Mouse (Mus musculus) kidney, adult 2 months (tissue): ENCODE measurements around the gene Mark4. TPM values are rescaled to one million over a fixed set of nuclear protein-coding genes. Genes with fewer than 3 reads are reported as not detected.
A peak's percentile ranks its signal among the peaks of the same experiment; 100 is the strongest.

Experiments
- DNase-seq: peaks from one replicate; pipeline ENCODE4 v3.0.0; 2021
- H3K27ac ChIP-seq: fragments of 200-500 bp; 2 replicates; pipeline ENCODE4 v1.5.1; 2012; ENCODE audit warnings: low read depth, low read length, control low read depth, inconsistent platforms; ENCODE audit not compliant: insufficient read depth
- H3K27me3 ChIP-seq: fragments of 200-500 bp; replicated peaks from 2 replicates; pipeline ENCODE4 v1.6.1; 2012; ENCODE audit warnings: mild to moderate bottlenecking, moderate library complexity, low read length, inconsistent platforms; ENCODE audit not compliant: control insufficient read depth, insufficient read depth
- H3K36me3 ChIP-seq: fragments of 200-500 bp; 2 replicates; pipeline ENCODE4 v1.6.1; 2012; ENCODE audit warnings: mild to moderate bottlenecking, moderate library complexity, low read length, inconsistent platforms; ENCODE audit not compliant: control insufficient read depth, insufficient read depth
- H3K4me1 ChIP-seq: fragments of 200-500 bp; 2 replicates; pipeline ENCODE4 v1.6.1; 2011; ENCODE audit warnings: low read length; ENCODE audit not compliant: control insufficient read depth, insufficient read depth
- H3K4me3 ChIP-seq: fragments of 200-500 bp; 2 replicates; pipeline ENCODE4 v1.5.1; 2011; ENCODE audit warnings: mild to moderate bottlenecking, low read depth, low read length, control low read depth; ENCODE audit not compliant: insufficient read depth
- CTCF ChIP-seq: fragments of 200-500 bp; conservative IDR thresholded peaks from 2 replicates; pipeline ENCODE4 v1.5.1; 2011; ENCODE audit warnings: low read depth, mild to moderate bottlenecking, control low read depth, low read length, moderate library complexity, mixed read lengths; ENCODE audit not compliant: insufficient read depth, insufficient read length
- POLR2A ChIP-seq: fragments of 200-500 bp; IDR thresholded peaks from one replicate; pipeline ENCODE4 v1.6.1; 2011; ENCODE audit warnings: low read depth, low read length, control low read depth
- WGBS: fragments of 180-500 bp; shearing (Covaris S2); methylation state at CpG from one replicate; pipeline ENCODE4 v1.1.7; 2018; 5-methylcytosine and 5-hydroxymethylcytosine counted together
- polyA plus RNA-seq: library from polyadenylated mRNA; depleted of rRNA; stranded (reverse); fragments of >200 nt; gene quantifications from 2 replicates; pipeline ENCODE4 v1.2.3, GENCODE M21; 2012

Mark4 gene
- polyA plus RNA-seq, 1 experiment, result 16.1 TPM

GRCm38 (mm10) chr7:19489525-19489924 lies 30.9 kb upstream of the Mark4 start:
- no peak for DNase-seq
- Histone ChIP-seq H3K4me3 (no peak overlapping the region), H3K27ac (no peak overlapping the region), H3K4me1 (no peaks in the 10 kb centered on the region), H3K27me3 (no peaks in the 10 kb centered on the region), H3K36me3 (no peaks in the 10 kb centered on the region)
- 26% methylated on average over 31 of the region's 31 CpGs for WGBS
- no peak for TF ChIP-seq CTCF
- TF ChIP-seq POLR2A, result no peak

GRCm38 (mm10) chr7:19486549-19486948 lies 27.9 kb upstream of the Mark4 start:
- H3K4me1 ChIP-seq, result no peaks in the 10 kb centered on the region
- DNase-seq, result no peak
- H3K4me3 ChIP-seq, result no peak overlapping the region
- H3K36me3 ChIP-seq, result no peaks in the 10 kb centered on the region
- WGBS, result 88% methylated on average over 7 of the region's 7 CpGs
- no peak overlapping the region for H3K27ac ChIP-seq
- TF ChIP-seq CTCF, result no peak
- TF ChIP-seq POLR2A, result no peak
- H3K27me3 ChIP-seq, result no peaks in the 10 kb centered on the region

DNA sequence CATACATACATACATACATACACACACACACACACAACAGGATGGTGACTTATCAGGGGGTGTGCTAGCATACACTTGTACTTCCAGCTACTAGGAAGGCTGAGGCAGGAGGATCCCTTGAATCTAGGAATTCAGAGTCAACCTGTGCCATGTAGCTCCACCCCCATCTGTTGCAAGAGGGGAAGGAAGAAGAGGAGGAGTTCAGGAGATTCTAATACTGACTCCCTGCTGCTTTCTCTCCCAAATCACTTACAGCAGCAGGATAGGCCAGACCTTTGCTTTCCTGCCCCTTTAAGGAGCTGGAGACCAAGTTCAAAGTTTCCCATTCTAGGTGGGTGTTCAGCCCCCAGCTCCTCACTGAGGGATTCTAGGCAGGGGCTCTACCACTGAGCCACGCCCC lies 26.9 kb upstream of the Mark4 start:
- Histone ChIP-seq H3K36me3 (no peaks in the 10 kb centered on the region), H3K4me3 (no peak overlapping the region), H3K4me1 (no peaks in the 10 kb centered on the region), H3K27me3 (no peaks in the 10 kb centered on the region), H3K27ac (no peak overlapping the region)
- no peak for DNase-seq
- 89% methylated on average over 1 of the region's 1 CpGs for WGBS
- TF ChIP-seq POLR2A (no peak), CTCF (no peak)

DNA sequence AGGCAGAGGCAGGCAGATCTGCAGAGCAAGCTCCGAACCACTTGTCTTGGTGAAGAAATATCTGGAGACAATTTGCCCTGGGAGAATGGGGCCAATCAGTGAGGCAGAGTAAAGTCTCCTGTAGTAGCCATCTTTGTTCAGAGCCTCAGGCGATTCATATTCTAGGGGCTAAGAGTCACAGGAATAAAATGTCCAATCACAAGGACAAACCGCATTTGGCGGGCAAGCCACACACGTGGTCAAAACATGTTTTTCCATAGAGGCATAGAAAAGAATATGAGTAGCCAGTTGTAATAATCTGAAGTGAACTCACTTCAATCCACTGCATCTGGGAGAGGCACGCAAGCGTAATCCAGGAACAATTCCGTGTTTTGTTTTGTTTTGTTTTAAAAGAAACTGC lies 24.7 kb upstream of the Mark4 start:
- WGBS, result 75% methylated on average over 8 of the region's 8 CpGs
- no peaks in the 10 kb centered on the region for H3K27me3 ChIP-seq
- H3K36me3 ChIP-seq, result no peaks in the 10 kb centered on the region
- H3K27ac ChIP-seq, result no peak overlapping the region
- no peaks in the 10 kb centered on the region for H3K4me1 ChIP-seq
- DNase-seq, result no peak
- no peak overlapping the region for H3K4me3 ChIP-seq
- no peak for TF ChIP-seq POLR2A

- H3K27ac ChIP-seq, result peak overlapping the region; percentile 79
- peak; percentile 89 for DNase-seq
- no peak overlapping the region for H3K4me3 ChIP-seq
- no peaks in the 10 kb centered on the region for H3K27me3 ChIP-seq
- H3K36me3 ChIP-seq, result no peaks in the 10 kb centered on the region
- WGBS, result 39% methylated on average over 14 of the region's 14 CpGs
- no peaks in the 10 kb centered on the region for H3K4me1 ChIP-seq
- TF ChIP-seq CTCF, result no peak
- TF ChIP-seq POLR2A, result no peak
These were observed 19.2 kb upstream of the Mark4 start for GRCm38 (mm10) chr7:19477624-19478384.

- H3K27me3 ChIP-seq, result no peaks in the 10 kb centered on the region
- DNase-seq, result no peak
- TF ChIP-seq CTCF (peak; percentile 41; the same call in 1 of the 2 replicates), POLR2A (no peak)
- peak overlapping the region; percentile 79 for H3K27ac ChIP-seq
- no peak overlapping the region for H3K4me3 ChIP-seq
- WGBS, result 63% methylated on average over 2 of the region's 2 CpGs
- H3K4me1 ChIP-seq, result no peaks in the 10 kb centered on the region
- no peaks in the 10 kb centered on the region for H3K36me3 ChIP-seq
These were observed 18.5 kb upstream of the Mark4 start for GRCm38 (mm10) chr7:19477084-19477483.

DNA sequence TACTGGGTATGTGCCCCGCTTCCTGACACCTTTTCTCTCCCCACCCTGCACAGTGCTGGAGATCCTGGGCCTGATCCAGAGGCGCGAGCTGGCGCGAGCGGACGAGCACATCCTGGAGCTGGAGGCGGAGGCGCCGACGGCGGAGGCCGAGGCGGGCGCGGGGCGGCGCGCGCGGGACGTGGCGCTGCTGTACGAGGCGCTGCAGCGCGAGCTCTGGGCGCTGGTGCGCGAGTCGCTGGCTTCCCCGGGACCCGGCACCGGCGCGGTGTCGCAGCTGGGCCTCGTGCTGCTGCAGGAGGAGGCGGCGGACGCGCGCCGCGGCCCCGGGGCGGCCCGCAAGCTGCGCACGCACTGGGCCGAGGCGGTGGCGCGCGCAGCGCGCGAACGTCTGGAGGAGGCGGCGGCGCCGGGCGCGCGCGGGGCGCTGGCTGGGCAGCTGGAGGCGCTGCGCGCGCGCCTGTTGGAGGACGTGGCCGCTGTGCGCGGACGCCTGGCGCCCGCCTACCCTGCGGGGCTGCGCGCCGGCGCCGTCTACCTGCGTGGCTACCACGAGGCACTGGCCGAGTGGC lies 15.3 kb upstream of the Mark4 start:
- Histone ChIP-seq H3K36me3 (no peaks in the 10 kb centered on the region), H3K4me3 (peak overlapping the region; percentile 47), H3K4me1 (no peaks in the 10 kb centered on the region), H3K27ac (peak overlapping the region; percentile 87), H3K27me3 (no peaks in the 10 kb centered on the region)
- WGBS, result under 1% methylated on average over 88 of the region's 89 CpGs
- DNase-seq, result peak; percentile 72
- TF ChIP-seq CTCF (no peak), POLR2A (no peak)
